Mouse (Mus musculus): ENCODE data around the gene Hspb9. TPM values are rescaled to one million over a fixed set of nuclear protein-coding genes. Genes with fewer than 3 reads are reported as not detected.

Gene Hspb9
- total and polyA plus RNA-seq, 2 experiments from 2014 or later, result not detected

DNA sequence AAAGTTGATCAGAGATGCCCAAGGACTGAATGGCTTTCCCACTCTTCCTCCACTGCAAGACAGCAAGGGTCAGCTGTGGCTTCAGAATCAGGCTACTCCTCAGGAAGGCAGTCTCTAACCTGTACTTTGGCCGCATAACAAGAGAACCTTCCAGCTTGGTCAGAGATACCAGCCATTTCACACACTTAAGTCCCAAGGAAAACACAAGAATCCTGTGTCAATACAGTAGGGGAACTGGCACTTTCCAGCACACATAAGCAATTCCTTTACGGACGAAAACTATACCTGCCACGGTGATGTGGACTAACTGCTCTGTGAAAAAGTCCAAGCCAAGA, 23.1 kb downstream of the Hspb9 start:
- H3K4me1 ChIP-seq (ENCODE audit: insufficient read depth, low read length), result no peaks in the 10 kb centered on the region
- no peak overlapping the region for H3K27ac ChIP-seq (ENCODE audit: low read depth, low read length)
- 81% methylated on average over 4 of the region's 4 CpGs for WGBS
- H3K9ac ChIP-seq (replicated peaks; ENCODE audit: low read length, poor library complexity, severe bottlenecking), result 0 out of 2 replicates have a peak overlapping the region, but pooled peaks have one; percentile 96
- ATAC-seq (ENCODE audit: low FRiP score) (no peak), DNase-seq (ENCODE audit: low spot score) (no peak)
- peaks cover 8% of the 10 kb centered on the region for H3K36me3 ChIP-seq (ENCODE audit: insufficient read depth, low read length)
- H3K4me3 ChIP-seq (ENCODE audit: low read depth, low read length), result peak overlapping the region; percentile 96
- H3K4me2 ChIP-seq (ENCODE audit: low read depth, low read length, poor library complexity, severe bottlenecking), result peak overlapping the region; percentile 74
- TF ChIP-seq CTCF (IDR thresholded peaks at IDR 0.05), result no peak
- H3K9me3 ChIP-seq (ENCODE audit: low read length), result no peaks in the 10 kb centered on the region
- H3K27me3 ChIP-seq (ENCODE audit: insufficient read depth, low read length), result no peaks in the 10 kb centered on the region

- no peak for DNase-seq (ENCODE audit: low spot score)
- WGBS, result 3% methylated on average over 13 of the region's 13 CpGs
- Histone ChIP-seq H3K4me2 (ENCODE audit: low read depth, low read length, poor library complexity, severe bottlenecking) (peak overlapping the region; percentile 74), H3K9ac (replicated peaks; ENCODE audit: low read length, poor library complexity, severe bottlenecking) (peak overlapping the region; percentile 96), H3K4me3 (ENCODE audit: low read depth, low read length) (peak overlapping the region; percentile 96), H3K27me3 (ENCODE audit: insufficient read depth, low read length) (no peaks in the 10 kb centered on the region), H3K36me3 (ENCODE audit: insufficient read depth, low read length) (peaks cover 8% of the 10 kb centered on the region), H3K9me3 (ENCODE audit: low read length) (no peaks in the 10 kb centered on the region), H3K4me1 (ENCODE audit: insufficient read depth, low read length) (no peaks in the 10 kb centered on the region), H3K27ac (ENCODE audit: low read depth, low read length) (peak overlapping the region; percentile 67)
- no peak for TF ChIP-seq CTCF (IDR thresholded peaks at IDR 0.05)
- ATAC-seq (ENCODE audit: low FRiP score), result no peak
Observed at GRCm38 (mm10) chr11:100737105-100737733, 23.6 kb downstream of the Hspb9 start.

- Histone ChIP-seq H3K4me2 (ENCODE audit: low read depth, low read length, poor library complexity, severe bottlenecking) (peak within 1 kb of the TSS; percentile 74), H3K27me3 (ENCODE audit: insufficient read depth, low read length) (no peaks in the 10 kb centered on the region), H3K4me1 (ENCODE audit: insufficient read depth, low read length) (no peaks in the 10 kb centered on the region), H3K4me3 (ENCODE audit: low read depth, low read length) (peak within 1 kb of the TSS; percentile 96), H3K9ac (replicated peaks; ENCODE audit: low read length, poor library complexity, severe bottlenecking) (peak within 1 kb of the TSS; percentile 96), H3K27ac (ENCODE audit: low read depth, low read length) (peak within 1 kb of the TSS; percentile 79), H3K36me3 (ENCODE audit: insufficient read depth, low read length) (peaks cover 10% of the 10 kb centered on the region), H3K9me3 (ENCODE audit: low read length) (no peaks in the 10 kb centered on the region)
- TF ChIP-seq CTCF (IDR thresholded peaks at IDR 0.05), result peak; percentile 42
- WGBS, result under 1% methylated on average over 39 of the region's 39 CpGs
- DNase-seq (ENCODE audit: low spot score) (peak; percentile 99), ATAC-seq (ENCODE audit: low FRiP score) (peak; percentile 98)
Observed at GRCm38 (mm10) chr11:100738066-100738604, 24.5 kb downstream of the Hspb9 start, which contains the start of gene Rab5c. Gene Rab5c, minus strand, starts transcription at chr11:100738215.

DNA sequence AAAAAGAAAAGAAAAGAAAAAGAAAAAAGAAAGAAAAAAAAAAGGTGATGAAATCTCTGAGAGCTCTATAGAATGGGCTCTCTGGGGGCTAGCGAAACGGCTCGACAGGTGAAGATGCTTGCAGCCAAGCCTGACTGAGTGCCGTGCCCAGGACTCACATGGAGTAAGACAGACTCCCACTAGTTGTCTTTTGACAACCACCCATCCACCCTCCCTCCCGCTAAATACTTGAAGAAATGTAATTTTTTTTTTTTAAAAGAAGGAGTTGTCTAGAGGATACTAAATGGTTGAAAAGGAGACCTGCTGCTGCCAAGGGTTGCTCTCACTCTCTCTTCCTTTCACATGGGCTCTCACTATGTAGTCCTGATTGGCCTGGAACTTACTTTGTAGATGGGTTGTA, 25.1 kb downstream of the Hspb9 start:
- peak overlapping the region; percentile 79 for H3K27ac ChIP-seq (ENCODE audit: low read depth, low read length)
- no peak for TF ChIP-seq CTCF (IDR thresholded peaks at IDR 0.05)
- H3K4me3 ChIP-seq (ENCODE audit: low read depth, low read length), result peak overlapping the region; percentile 96
- DNase-seq (ENCODE audit: low spot score) (no peak), ATAC-seq (ENCODE audit: low FRiP score) (no peak)
- no peaks in the 10 kb centered on the region for H3K9me3 ChIP-seq (ENCODE audit: low read length)
- H3K4me2 ChIP-seq (ENCODE audit: low read depth, low read length, poor library complexity, severe bottlenecking), result peak overlapping the region; percentile 54
- 15% methylated on average over 5 of the region's 5 CpGs for WGBS
- peak overlapping the region; percentile 67; the same call in 1 of the 2 replicates for H3K9ac ChIP-seq (replicated peaks; ENCODE audit: low read length, poor library complexity, severe bottlenecking)
- peaks cover 12% of the 10 kb centered on the region for H3K36me3 ChIP-seq (ENCODE audit: insufficient read depth, low read length)
- H3K4me1 ChIP-seq (ENCODE audit: insufficient read depth, low read length), result no peaks in the 10 kb centered on the region
- H3K27me3 ChIP-seq (ENCODE audit: insufficient read depth, low read length), result no peaks in the 10 kb centered on the region

DNA sequence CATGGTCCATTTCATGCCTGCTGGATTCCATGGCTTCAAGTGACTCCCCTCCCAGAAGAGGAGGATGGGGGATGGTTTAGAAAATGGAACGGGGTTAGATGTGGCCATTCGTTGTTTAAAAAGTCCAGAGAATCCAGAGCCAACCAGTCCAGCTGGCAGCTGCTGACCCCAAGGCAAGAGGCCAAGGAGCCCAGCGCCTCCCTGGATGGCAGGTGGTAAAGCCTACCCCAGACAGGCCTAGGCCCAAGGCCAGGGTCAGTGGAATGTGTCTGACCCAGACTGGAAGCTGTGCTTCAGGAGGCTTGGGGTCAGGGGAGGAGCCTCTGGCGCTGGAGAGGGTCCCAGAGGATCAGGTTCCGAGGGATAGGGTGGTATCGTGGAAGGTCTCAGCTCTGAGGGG, 27.7 kb downstream of the Hspb9 start:
- Histone ChIP-seq H3K27me3 (ENCODE audit: insufficient read depth, low read length) (no peaks in the 10 kb centered on the region), H3K4me3 (ENCODE audit: low read depth, low read length) (no peak overlapping the region), H3K36me3 (ENCODE audit: insufficient read depth, low read length) (peaks cover 24% of the 10 kb centered on the region), H3K4me1 (ENCODE audit: insufficient read depth, low read length) (no peaks in the 10 kb centered on the region), H3K9me3 (ENCODE audit: low read length) (no peaks in the 10 kb centered on the region), H3K27ac (ENCODE audit: low read depth, low read length) (no peak overlapping the region), H3K9ac (replicated peaks; ENCODE audit: low read length, poor library complexity, severe bottlenecking) (no peak overlapping the region), H3K4me2 (ENCODE audit: low read depth, low read length, poor library complexity, severe bottlenecking) (no peak overlapping the region)
- no peak for TF ChIP-seq CTCF (IDR thresholded peaks at IDR 0.05)
- no peak for DNase-seq (ENCODE audit: low spot score)
- no peak for ATAC-seq (ENCODE audit: low FRiP score)
- WGBS, result 74% methylated on average over 6 of the region's 6 CpGs

DNA sequence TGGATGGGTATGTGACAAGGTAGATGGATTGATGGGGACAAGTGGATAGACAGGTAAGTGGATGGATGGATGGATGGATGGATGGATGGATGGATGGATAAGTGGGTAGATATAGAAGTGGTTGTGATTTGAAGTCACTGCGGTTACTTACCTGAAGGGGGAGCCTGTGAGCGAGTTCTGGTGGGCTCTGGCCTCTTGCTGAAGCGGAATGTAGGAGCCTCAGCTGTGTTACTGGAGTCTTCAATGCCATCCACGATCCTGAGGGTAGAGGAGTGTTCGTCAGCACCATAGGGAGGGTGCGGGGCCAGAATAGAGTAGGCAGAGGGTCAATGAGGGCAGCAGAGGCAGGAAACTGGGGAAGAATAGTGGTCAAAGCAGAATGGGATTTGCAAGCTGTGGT, 31.4 kb downstream of the Hspb9 start:
- TF ChIP-seq CTCF (IDR thresholded peaks at IDR 0.05), result peak; percentile 80
- Histone ChIP-seq H3K27me3 (ENCODE audit: insufficient read depth, low read length) (no peaks in the 10 kb centered on the region), H3K4me3 (ENCODE audit: low read depth, low read length) (no peak overlapping the region), H3K4me2 (ENCODE audit: low read depth, low read length, poor library complexity, severe bottlenecking) (no peak overlapping the region), H3K9ac (replicated peaks; ENCODE audit: low read length, poor library complexity, severe bottlenecking) (no peak overlapping the region), H3K4me1 (ENCODE audit: insufficient read depth, low read length) (no peaks in the 10 kb centered on the region), H3K9me3 (ENCODE audit: low read length) (no peaks in the 10 kb centered on the region), H3K27ac (ENCODE audit: low read depth, low read length) (no peak overlapping the region), H3K36me3 (ENCODE audit: insufficient read depth, low read length) (peaks cover 40% of the 10 kb centered on the region)
- ATAC-seq (ENCODE audit: low FRiP score), result peak; percentile 38; the same call in 1 of the 2 replicates
- 20% methylated on average over 6 of the region's 6 CpGs for WGBS
- DNase-seq (ENCODE audit: low spot score), result peak; percentile 76

Measured in midbrain, postnatal 0 days (tissue).